Mouse (Mus musculus): ENCODE data around the gene Adprh.

The Adprh gene

GRCm38 (mm10) chr16:38395060-38395730, 57.3 kb downstream of the Adprh start:
- DNase-seq (ENCODE audit: low spot score), result no peak

GRCm38 (mm10) chr16:38394191-38394618, 58.3 kb downstream of the Adprh start:
- no peak for DNase-seq (ENCODE audit: low spot score)
